8 mouse cellular contexts compared by ENCODE assay signal in genomic region chr2:32779131-32779530, GRCm38 (mm10). TPM values are rescaled to one million over a fixed set of nuclear protein-coding genes. Genes with fewer than 3 reads are reported as not detected.
DNase-seq lines count a peak whose midpoint lies in the region; ATAC-seq and TF ChIP-seq lines count a peak whose summit lies in the region.

No protein-coding gene starts in this region.

- H3K4me2 ChIP-seq in kidney, embryonic 16.5 days (replicated peaks; ENCODE audit: low read depth, low read length): no peak overlapping the region
- no peak overlapping the region for H3K4me2 ChIP-seq in limb, embryonic 14.5 days (replicated peaks; ENCODE audit: low read depth, low read length, severe bottlenecking)

- peak; percentile 51 for DNase-seq in kidney, adult 11 months
- peak; percentile 24 for DNase-seq in T-cell, adult 2 months (ENCODE audit: low spot score)
- peak; percentile 83 for DNase-seq in embryo, embryonic 10 days (ENCODE audit: low spot score)
- DNase-seq in heart, postnatal 14 days: peak; percentile 79 to 85
- DNase-seq in limb, embryonic 14.5 days (ENCODE audit: low spot score): peak; percentile 55
- DNase-seq in retina, embryonic 14.5 days (ENCODE audit: low spot score): peak; percentile 84
- DNase-seq in urinary bladder, adult 2 months (ENCODE audit: low spot score): peak; percentile 49

- no peaks in the 10 kb centered on the region for H3K36me3 ChIP-seq in kidney, embryonic 16.5 days (ENCODE audit: insufficient read depth, low read length)
- H3K36me3 ChIP-seq in limb, embryonic 14.5 days (ENCODE audit: control insufficient read depth, insufficient read depth, low read length): no peaks in the 10 kb centered on the region

- no peak overlapping the region for H3K27ac ChIP-seq in kidney, embryonic 16.5 days (ENCODE audit: low read length)
- no peak overlapping the region for H3K27ac ChIP-seq in limb, embryonic 14.5 days (replicated peaks; ENCODE audit: low read depth, low read length)

- H3K4me1 ChIP-seq in kidney, embryonic 16.5 days (ENCODE audit: insufficient read depth, low read length): peaks cover 10% of the 10 kb centered on the region
- H3K4me1 ChIP-seq in limb, embryonic 14.5 days (ENCODE audit: control insufficient read depth, insufficient read depth, low read length): peaks cover 10% of the 10 kb centered on the region

- H3K9ac ChIP-seq in kidney, embryonic 16.5 days (replicated peaks; ENCODE audit: low read length): no peak overlapping the region
- H3K9ac ChIP-seq in limb, embryonic 14.5 days (ENCODE audit: low read depth, low read length, severe bottlenecking): no peak overlapping the region

- TF ChIP-seq POLR2A in limb, embryonic 14.5 days (IDR thresholded peaks at IDR 0.05; ENCODE audit: borderline replicate concordance, extremely low read depth, insufficient read depth, insufficient read length): no peak

- ATAC-seq in kidney, embryonic 16.5 days (ENCODE audit: low FRiP score, low TSS enrichment): no peak
- ATAC-seq in limb, embryonic 14.5 days (ENCODE audit: low FRiP score, low read depth): no peak

- no peak overlapping the region for H3K4me3 ChIP-seq in kidney, embryonic 16.5 days (ENCODE audit: low read length)
- no peak overlapping the region for H3K4me3 ChIP-seq in limb, embryonic 14.5 days (replicated peaks; ENCODE audit: low read length)

- no peaks in the 10 kb centered on the region for H3K9me3 ChIP-seq in kidney, embryonic 16.5 days (ENCODE audit: low read length)
- no peaks in the 10 kb centered on the region for H3K9me3 ChIP-seq in limb, embryonic 14.5 days (ENCODE audit: control insufficient read depth, low read length)

- intact Hi-C loops in heart, postnatal 14 days (cut with DNase I): loop anchor here (1.0 kb wide), 1 partner anchor 78 kb away; no protein-coding TSS in a partner anchor

- no peaks in the 10 kb centered on the region for H3K27me3 ChIP-seq in kidney, embryonic 16.5 days (ENCODE audit: insufficient read depth, low read length)
- no peaks in the 10 kb centered on the region for H3K27me3 ChIP-seq in limb, embryonic 14.5 days (ENCODE audit: control insufficient read depth, insufficient read depth, low read length)

- 12% methylated on average over 8 of the region's 8 CpGs for WGBS in kidney, embryonic 16.5 days
- whole genome bisulfite sequencing in limb, embryonic 14.5 days: 14% methylated on average over 8 of the region's 8 CpGs

RNA-seq across cellular contexts. Expression of gene Ptrh1, which starts 3.5 kb away (rescaled TPM):
- polyA plus RNA-seq in kidney, embryonic 16.5 days (2015; fragmentation: Nextera tagmentation; extraction: Ambion mirVana): 6.1 and 6.8 TPM in 2 replicates
- 1 to 10 TPM; 2.9 to 3.7 TPM for total RNA-seq in heart, postnatal 14 days (2021)
- 11.3 and 11.5 TPM in 2 replicates for polyA plus RNA-seq in limb, embryonic 14.5 days (2012; rRNA removed)
- 5.1 and 5.8 TPM in 2 replicates for polyA plus RNA-seq in limb, embryonic 14.5 days (2014; fragmentation: Nextera tagmentation; extraction: Ambion mirVana)
- 8.6 and 10.4 TPM in 2 replicates for polyA plus RNA-seq in urinary bladder, adult 2 months (2012; rRNA removed)

RNA-seq across cellular contexts. Expression of gene Ttc16, which starts 3.7 kb away (rescaled TPM):
- 0.21 and 0.29 TPM in 2 replicates for polyA plus RNA-seq in kidney, embryonic 16.5 days (2015; fragmentation: Nextera tagmentation; extraction: Ambion mirVana)
- under 1 TPM; 0.07 to 0.24 TPM for total RNA-seq in heart, postnatal 14 days (2021)
- 0.47 and 0.70 TPM in 2 replicates for polyA plus RNA-seq in limb, embryonic 14.5 days (2012; rRNA removed)
- polyA plus RNA-seq in limb, embryonic 14.5 days (2014; fragmentation: Nextera tagmentation; extraction: Ambion mirVana): 0.12 and 0.15 TPM in 2 replicates
- polyA plus RNA-seq in urinary bladder, adult 2 months (2012; rRNA removed): 0.80 and 0.85 TPM in 2 replicates

RNA-seq across cellular contexts. Expression of gene Cfap157, which starts 5.1 kb away (rescaled TPM):
- 0.29 and 0.32 TPM in 2 replicates for polyA plus RNA-seq in kidney, embryonic 16.5 days (2015; fragmentation: Nextera tagmentation; extraction: Ambion mirVana)
- total RNA-seq in heart, postnatal 14 days (2021): under 1 TPM; 0.17 to 0.24 TPM
- polyA plus RNA-seq in limb, embryonic 14.5 days (2012; rRNA removed): 0.04 and 0.05 TPM in 2 replicates
- polyA plus RNA-seq in limb, embryonic 14.5 days (2014; fragmentation: Nextera tagmentation; extraction: Ambion mirVana): 0.11 and 0.12 TPM in 2 replicates
- 0.29 and 0.41 TPM in 2 replicates for polyA plus RNA-seq in urinary bladder, adult 2 months (2012; rRNA removed)

RNA-seq across cellular contexts. Expression of gene Tor2a, which starts 22.1 kb away (rescaled TPM):
- polyA plus RNA-seq in kidney, embryonic 16.5 days (2015; fragmentation: Nextera tagmentation; extraction: Ambion mirVana): 79.3 and 82.9 TPM in 2 replicates
- total RNA-seq in heart, postnatal 14 days (2021): 10 to 100 TPM; 10.7 to 12.1 TPM
- 82.6 and 169 TPM in 2 replicates for polyA plus RNA-seq in limb, embryonic 14.5 days (2012; rRNA removed)
- polyA plus RNA-seq in limb, embryonic 14.5 days (2014; fragmentation: Nextera tagmentation; extraction: Ambion mirVana): 81.2 and 86.2 TPM in 2 replicates
- polyA plus RNA-seq in urinary bladder, adult 2 months (2012; rRNA removed): 42.9 and 53.7 TPM in 2 replicates

RNA-seq across cellular contexts. Expression of gene 6330409D20Rik, which starts 38.3 kb away (rescaled TPM):
- 0.16 TPM in 1 of 2 replicates, not detected in the other for polyA plus RNA-seq in kidney, embryonic 16.5 days (2015; fragmentation: Nextera tagmentation; extraction: Ambion mirVana)
- not detected for total RNA-seq in heart, postnatal 14 days (2021)
- polyA plus RNA-seq in limb, embryonic 14.5 days (2012; rRNA removed): 0.14 and 0.15 TPM in 2 replicates
- not detected in 2 replicates for polyA plus RNA-seq in limb, embryonic 14.5 days (2014; fragmentation: Nextera tagmentation; extraction: Ambion mirVana)
- polyA plus RNA-seq in urinary bladder, adult 2 months (2012; rRNA removed): not detected in 2 replicates

Comparison
In these comparisons a context has a peak if more than half of its experiments do, and no peak if none do; other contexts are left out.
1. DNase-seq: peak in every context shown above with its lines; median percentile 84 in retina, embryonic 14.5 days; 83 in embryo, embryonic 10 days; 82 in heart, postnatal 14 days; 55 in limb, embryonic 14.5 days; 51 in kidney, adult 11 months; 49 in urinary bladder, adult 2 months; 24 in T-cell, adult 2 months.